Mouse (Mus musculus) MEL (cell line): ENCODE measurements around the gene Tsnaxip1.
A peak's percentile ranks its signal among the peaks of the same experiment; 100 is the strongest.

Source experiments
- CTCF ChIP-seq, 3 experiments: IDR thresholded peaks in 2 of 3; conservative IDR thresholded peaks in 1 of 3; 2 replicates each; pipeline ENCODE4 v1.5.1; 2011 to 2012; ENCODE audit warnings: low read length in 3 of 3, low read depth in 2 of 3, mild to moderate bottlenecking in 2 of 3, improper control_type of control experiment in 1 of 3, inconsistent platforms in 1 of 3, mixed read lengths in 1 of 3, moderate library complexity in 1 of 3; ENCODE audit not compliant: control insufficient read depth in 1 of 3, insufficient read depth in 1 of 3, poor library complexity in 1 of 3, severe bottlenecking in 1 of 3
- JUND ChIP-seq: IDR thresholded peaks from 2 replicates; pipeline ENCODE4 v1.6.1; 2011; ENCODE audit warnings: low read depth, mild to moderate bottlenecking, improper control_type of control experiment, low read length
- MAFK ChIP-seq: IDR thresholded peaks from 2 replicates; pipeline ENCODE4 v1.6.1; 2011; ENCODE audit warnings: low read depth, mild to moderate bottlenecking, low read length, improper control_type of control experiment, borderline replicate concordance
- MEF2A ChIP-seq: IDR thresholded peaks from 2 replicates; pipeline ENCODE4 v1.6.1; 2014; ENCODE audit warnings: low read depth, mild to moderate bottlenecking, inconsistent platforms, low read length, improper control_type of control experiment; ENCODE audit not compliant: poor library complexity, insufficient replicate concordance, severe bottlenecking; ENCODE audit errors: extremely low read depth
- POLR2A ChIP-seq, 2 experiments: IDR thresholded peaks; 2 replicates each; pipeline ENCODE4 v1.6.1; 2011 to 2012; ENCODE audit warnings: low read length in 2 of 2, mild to moderate bottlenecking in 2 of 2, control low read depth in 1 of 2, improper control_type of control experiment in 1 of 2, low read depth in 1 of 2, moderate library complexity in 1 of 2; ENCODE audit not compliant: control insufficient read depth in 1 of 2, insufficient read depth in 1 of 2, poor library complexity in 1 of 2
- RCOR1 ChIP-seq: IDR thresholded peaks from 2 replicates; pipeline ENCODE4 v1.6.1; 2012; ENCODE audit warnings: low read depth, mild to moderate bottlenecking, inconsistent platforms, low read length, improper control_type of control experiment
- TBP ChIP-seq: IDR thresholded peaks from 2 replicates; pipeline ENCODE4 v1.8.0; 2011; ENCODE audit warnings: low read depth, low read length, improper control_type of control experiment
- TCF12 ChIP-seq: IDR thresholded peaks from 2 replicates; pipeline ENCODE4 v1.6.1; 2014; ENCODE audit warnings: low read depth, mild to moderate bottlenecking, inconsistent platforms, low read length, improper control_type of control experiment, moderate library complexity
- USF1 ChIP-seq: IDR thresholded peaks from 2 replicates; pipeline ENCODE4 v1.6.1; 2014; ENCODE audit warnings: low read depth, mild to moderate bottlenecking, inconsistent platforms, low read length, improper control_type of control experiment, moderate library complexity

- no peak for TF ChIP-seq JUND
- no peak for TF ChIP-seq CTCF (IDR thresholded peaks at IDR 0.05 in 2 of 3, conservative IDR thresholded peaks at IDR 0.05 in 1 of 3; ENCODE audit: control insufficient read depth in 1 of 3, insufficient read depth in 1 of 3, low read depth in 2 of 3, low read length in 3 of 3, poor library complexity in 1 of 3, severe bottlenecking in 1 of 3)
- no peak for TF ChIP-seq MEF2A
- TF ChIP-seq RCOR1: no peak
- no peak for TF ChIP-seq MAFK
- TF ChIP-seq TCF12: 0 out of 2 replicates have a peak, but pooled peaks have one; percentile 14
- TF ChIP-seq USF1: no peak
- TF ChIP-seq TBP: no peak
- TF ChIP-seq POLR2A (IDR thresholded peaks at IDR 0.05; ENCODE audit: control insufficient read depth in 1 of 2, insufficient read depth in 1 of 2, low read depth in 1 of 2, low read length in 2 of 2, poor library complexity in 1 of 2): no peak
These were observed 31.0 kb downstream of the Tsnaxip1 start for GRCm38 (mm10) chr8:105858495-105858894.
